8 mouse cellular contexts compared by ENCODE assay signal in genomic region chr15:86236252-86236651, GRCm38 (mm10). TPM values are rescaled to one million over a fixed set of nuclear protein-coding genes. Genes with fewer than 3 reads are reported as not detected.
DNase-seq lines count a peak whose midpoint lies in the region; ATAC-seq and TF ChIP-seq lines count a peak whose summit lies in the region.

No protein-coding gene starts in this region.

- H3K4me2 ChIP-seq in liver, embryonic 11.5 days, result no peak overlapping the region

- peak; percentile 54 to 84 for DNase-seq in adrenal gland, adult (ENCODE audit: inconsistent age in 2 of 2, low spot score in 1 of 2)
- DNase-seq in adrenal gland, adult 8-10 months, result no peak
- no peak for DNase-seq in liver, adult 2 months (ENCODE audit: extremely low read depth, low read depth, low spot score)
- DNase-seq in liver, embryonic 11.5 days (ENCODE audit: low spot score), result no peak
- peak; percentile 67 for DNase-seq in cerebellum, adult 8-10 months
- peak; percentile 74 for DNase-seq in heart, postnatal 4 days
- peak; percentile 71 for DNase-seq in lung, postnatal 36 days
- peak; percentile 40 to 41 for DNase-seq in spleen, postnatal 36 days (ENCODE audit: low spot score in 2 of 2)

- H3K4me3 ChIP-seq in liver, adult 2 months (ENCODE audit: insufficient read depth, low read depth, low read length), result no peak overlapping the region
- H3K4me3 ChIP-seq in liver, embryonic 11.5 days (ENCODE audit: low read depth, low read length), result no peak overlapping the region

- H3K9ac ChIP-seq in liver, adult 2 months (ENCODE audit: low read depth, low read length), result no peak overlapping the region
- no peak overlapping the region for H3K9ac ChIP-seq in liver, embryonic 11.5 days (ENCODE audit: low read depth, low read length)

- H3K27me3 ChIP-seq in liver, adult 2 months (ENCODE audit: control insufficient read depth, insufficient read depth, low read length), result no peaks in the 10 kb centered on the region
- H3K27me3 ChIP-seq in liver, embryonic 11.5 days (replicated peaks; ENCODE audit: control insufficient read depth, insufficient read depth, low read length), result no peaks in the 10 kb centered on the region

- 35% methylated on average over 4 of the region's 4 CpGs for WGBS in liver, adult 2 months
- WGBS in liver, embryonic 11.5 days, result 30% methylated on average over 4 of the region's 4 CpGs

- H3K36me3 ChIP-seq in liver, adult 2 months (ENCODE audit: control insufficient read depth, insufficient read depth, low read length), result no peaks in the 10 kb centered on the region
- no peaks in the 10 kb centered on the region for H3K36me3 ChIP-seq in liver, embryonic 11.5 days (ENCODE audit: control insufficient read depth, insufficient read depth, low read length)

- no peak for ATAC-seq in liver, embryonic 11.5 days (replicated peaks; ENCODE audit: low FRiP score)

- H3K4me1 ChIP-seq in liver, adult 2 months (ENCODE audit: control insufficient read depth, insufficient read depth, low read length), result no peaks in the 10 kb centered on the region
- no peaks in the 10 kb centered on the region for H3K4me1 ChIP-seq in liver, embryonic 11.5 days (replicated peaks; ENCODE audit: control insufficient read depth, insufficient read depth, low read length)

- H3K27ac ChIP-seq in liver, adult 2 months (replicated peaks; ENCODE audit: insufficient read depth, low read depth, low read length), result no peak overlapping the region
- H3K27ac ChIP-seq in liver, embryonic 11.5 days (ENCODE audit: low read depth, low read length), result no peak overlapping the region

- TF ChIP-seq POLR2A in liver, adult 2 months (IDR thresholded peaks at IDR 0.05; ENCODE audit: extremely low read depth, insufficient read depth, low read length), result no peak

- no peaks in the 10 kb centered on the region for H3K79me2 ChIP-seq in liver, adult 2 months (ENCODE audit: control insufficient read depth, insufficient read depth, low read length)

- TF ChIP-seq CTCF in liver, adult 2 months (IDR thresholded peaks at IDR 0.05; ENCODE audit: low read depth, low read length), result peak; percentile 82

- H3K9me3 ChIP-seq in liver, embryonic 11.5 days (ENCODE audit: control insufficient read depth, low read length), result no peaks in the 10 kb centered on the region

RNA-seq across cellular contexts. Expression of gene Tbc1d22a, which starts 22.0 kb away (rescaled TPM):
- total RNA-seq in adrenal gland, adult 8-10 months (2022), result 10 to 100 TPM; 36.6 to 49.1 (median 43.4) TPM
- 9.6 and 13.2 TPM in 2 replicates for total RNA-seq in liver, adult 2 months (2014; rRNA removed)
- polyA plus RNA-seq in liver, adult 2 months (2012; rRNA removed), result 14.1 and 14.3 TPM in 2 replicates
- 10.8 and 11.7 TPM in 2 replicates for polyA plus RNA-seq in liver, embryonic 11.5 days (2014; fragmentation: Nextera tagmentation; extraction: Ambion mirVana)
- total RNA-seq in heart, postnatal 4 days (2021), result 10 to 100 TPM; 16.5 to 20.6 TPM

RNA-seq across cellular contexts. Expression of gene Cerk, which starts 50.3 kb away (rescaled TPM):
- 10 to 100 TPM; 33.3 to 53.8 (median 43.4) TPM for total RNA-seq in adrenal gland, adult 8-10 months (2022)
- 3.0 and 3.7 TPM in 2 replicates for total RNA-seq in liver, adult 2 months (2014; rRNA removed)
- 2.6 and 2.7 TPM in 2 replicates for polyA plus RNA-seq in liver, adult 2 months (2012; rRNA removed)
- polyA plus RNA-seq in liver, embryonic 11.5 days (2014; fragmentation: Nextera tagmentation; extraction: Ambion mirVana), result 8.4 and 8.5 TPM in 2 replicates
- total RNA-seq in heart, postnatal 4 days (2021), result 10 to 100 TPM; 39.1 to 40.2 TPM

Comparison
In these comparisons a context has a peak if more than half of its experiments do, and no peak if none do; other contexts are left out.
1. DNase-seq: peak in adrenal gland, adult (2 of 2), cerebellum, adult 8-10 months (single experiment), heart, postnatal 4 days (single experiment), lung, postnatal 36 days (single experiment) and spleen, postnatal 36 days (2 of 2); none in adrenal gland, adult 8-10 months (single experiment), liver, adult 2 months (single experiment) and liver, embryonic 11.5 days (single experiment).